Mouse (Mus musculus) lung, adult 2 months (tissue): ENCODE results near the gene Tmem240. TPM values are rescaled to one million over a fixed set of nuclear protein-coding genes. Genes with fewer than 3 reads are reported as not detected.
A peak's percentile ranks its signal among the peaks of the same experiment; 100 is the strongest.
"Not testable (repeated sequence)": the region's sequence is repeated elsewhere in the genome, so short reads cannot be mapped to it uniquely, and the experiment has no call there.

Experiments
- DNase-seq: peaks from one replicate; pipeline ENCODE4 v3.0.0; 2022
- H3K4me1 ChIP-seq: fragments of 200-500 bp; 2 replicates; pipeline ENCODE4 v1.6.1; 2011; ENCODE audit warnings: low read length; ENCODE audit not compliant: control insufficient read depth, insufficient read depth
- H3K4me3 ChIP-seq: fragments of 200-500 bp; replicated peaks from 2 replicates; pipeline ENCODE3; 2011; ENCODE audit warnings: low read depth, mild to moderate bottlenecking, control low read depth, low read length; ENCODE audit errors: extremely low read depth
- CTCF ChIP-seq: fragments of 200-500 bp; IDR thresholded peaks from 2 replicates; pipeline ENCODE4 v1.5.1; 2011; ENCODE audit warnings: mild to moderate bottlenecking, low read length, control low read depth; ENCODE audit not compliant: insufficient read depth
- POLR2A ChIP-seq: fragments of 200-500 bp; IDR thresholded peaks from 2 replicates; pipeline ENCODE4 v1.6.1; 2011; ENCODE audit warnings: low read depth, mild to moderate bottlenecking, control low read depth, low read length, borderline replicate concordance; ENCODE audit errors: extremely low read depth
- WGBS: fragments of 180-500 bp; shearing (Covaris S2); methylation state at CpG from one replicate; pipeline ENCODE4 v1.1.7; 2018; 5-methylcytosine and 5-hydroxymethylcytosine counted together
- polyA plus RNA-seq: library from polyadenylated mRNA; depleted of rRNA; stranded (reverse); fragments of >200 nt; gene quantifications from 2 replicates; pipeline ENCODE4 v1.2.3, GENCODE M21; 2012; rRNA removed

Tmem240 gene
- polyA plus RNA-seq, 1 experiment: 1.6 TPM

- Histone ChIP-seq H3K4me3 (no peak overlapping the region), H3K4me1 (peaks cover 9% of the 10 kb centered on the region)
- no peak for DNase-seq
- WGBS: 63% methylated on average over 2 of the region's 2 CpGs
- no peak for TF ChIP-seq POLR2A
Observed at GRCm38 (mm10) chr4:155777816-155778215, 43.2 kb downstream of the Tmem240 start.

- TF ChIP-seq CTCF (no peak), POLR2A (no peak)
- DNase-seq: no peak
- H3K4me3 ChIP-seq: no peak overlapping the region
- H3K4me1 ChIP-seq: peaks cover 9% of the 10 kb centered on the region
- WGBS: 80% methylated on average over 4 of the region's 4 CpGs
Observed at GRCm38 (mm10) chr4:155779498-155779897, 44.9 kb downstream of the Tmem240 start.

- H3K4me1 ChIP-seq: peaks cover 1% of the 10 kb centered on the region; the same call in 1 of the 2 replicates
- 22% methylated on average over 6 of the region's 6 CpGs for WGBS
- DNase-seq: no peak
- H3K4me3 ChIP-seq: no peak overlapping the region
- no peak for TF ChIP-seq CTCF
- no peak for TF ChIP-seq POLR2A
Observed at GRCm38 (mm10) chr4:155780895-155781294, 46.3 kb downstream of the Tmem240 start.

- Histone ChIP-seq H3K4me1 (no peaks in the 10 kb centered on the region), H3K4me3 (no peak overlapping the region)
- TF ChIP-seq POLR2A: no peak
- TF ChIP-seq CTCF: no peak
- 35% methylated on average over 16 of the region's 16 CpGs for WGBS
- DNase-seq: no peak
Observed at GRCm38 (mm10) chr4:155783486-155784080, 49.0 kb downstream of the Tmem240 start.

GRCm38 (mm10) chr4:155784081-155784701, 49.6 kb downstream of the Tmem240 start:
- Histone ChIP-seq H3K4me3 (peak overlapping the region; percentile 70), H3K4me1 (no peaks in the 10 kb centered on the region)
- peak; percentile 81 for DNase-seq
- TF ChIP-seq POLR2A: no peak
- TF ChIP-seq CTCF: peak; percentile 68
- under 1% methylated on average over 52 of the region's 52 CpGs for WGBS

GRCm38 (mm10) chr4:155785246-155785645, 50.6 kb downstream of the Tmem240 start:
- Histone ChIP-seq H3K4me1 (no peaks in the 10 kb centered on the region), H3K4me3 (no peak overlapping the region)
- TF ChIP-seq CTCF: no peak
- no peak for TF ChIP-seq POLR2A
- WGBS: 83% methylated on average over 10 of the region's 10 CpGs
- DNase-seq: no peak

GRCm38 (mm10) chr4:155785819-155786218, 51.2 kb downstream of the Tmem240 start, which contains the start of gene Tmem88b:
Gene Tmem88b, minus strand, starts transcription at chr4:155785874.
- 67% methylated on average over 5 of the region's 5 CpGs for WGBS
- H3K4me1 ChIP-seq: no peaks in the 10 kb centered on the region
- DNase-seq: no peak
- no peak within 1 kb of the TSS for H3K4me3 ChIP-seq
- TF ChIP-seq CTCF (no peak), POLR2A (no peak)

GRCm38 (mm10) chr4:155788300-155788699, 53.7 kb downstream of the Tmem240 start:
- H3K4me3 ChIP-seq: no peak overlapping the region
- no peak for DNase-seq
- WGBS: 61% methylated on average over 3 of the region's 3 CpGs
- H3K4me1 ChIP-seq: no peaks in the 10 kb centered on the region
- no peak for TF ChIP-seq POLR2A
- no peak for TF ChIP-seq CTCF

GRCm38 (mm10) chr4:155788833-155789232, 54.2 kb downstream of the Tmem240 start:
- not testable (repeated sequence) for H3K4me3 ChIP-seq, H3K4me1 ChIP-seq, DNase-seq
- 77% methylated on average over 4 of the region's 4 CpGs for WGBS

GRCm38 (mm10) chr4:155790021-155790489, 55.5 kb downstream of the Tmem240 start, which contains the start of gene Ankrd65:
Gene Ankrd65, plus strand, starts transcription at chr4:155790439.
- Histone ChIP-seq H3K4me1 (no peaks in the 10 kb centered on the region), H3K4me3 (no peak within 1 kb of the TSS)
- TF ChIP-seq CTCF (no peak), POLR2A (no peak)
- no peak for DNase-seq
- 77% methylated on average over 3 of the region's 3 CpGs for WGBS

Other genes starting within 250 kb of the Tmem240 start
- 683 and 872 TPM in 2 replicates for gene Gnb1, start 243.4 kb upstream of the Tmem240 start, polyA plus RNA-seq
- 110 and 119 TPM in 2 replicates for gene Nadk, start 172.4 kb upstream of the Tmem240 start, polyA plus RNA-seq
- 5.2 and 6.6 TPM in 2 replicates for gene Slc35e2, start 133.4 kb upstream of the Tmem240 start, polyA plus RNA-seq
- gene Cdk11b, start 109.9 kb upstream of the Tmem240 start, polyA plus RNA-seq: 21.3 and 29.1 TPM in 2 replicates
- gene Gm10563, start 89.4 kb upstream of the Tmem240 start, polyA plus RNA-seq: not detected in 2 replicates
- 30.8 and 42.7 TPM in 2 replicates for gene Mmp23, start 81.4 kb upstream of the Tmem240 start, polyA plus RNA-seq
- 90.1 and 92.0 TPM in 2 replicates for gene Mib2, start 65.6 kb upstream of the Tmem240 start, polyA plus RNA-seq
- 10.6 and 11.8 TPM in 2 replicates for gene Fndc10, start 40.5 kb upstream of the Tmem240 start, polyA plus RNA-seq
- 103 and 128 TPM in 2 replicates for gene Ssu72, start 30.0 kb upstream of the Tmem240 start, polyA plus RNA-seq
- gene Atad3a, start 26.3 kb downstream of the Tmem240 start, polyA plus RNA-seq: 44.5 and 48.4 TPM in 2 replicates
- gene Vwa1, start 39.9 kb downstream of the Tmem240 start, polyA plus RNA-seq: 9.2 and 11.8 TPM in 2 replicates
- 0.38 and 0.52 TPM in 2 replicates for gene Tmem88b, start 51.1 kb downstream of the Tmem240 start, polyA plus RNA-seq
- 15.7 and 17.3 TPM in 2 replicates for gene Ankrd65, start 55.6 kb downstream of the Tmem240 start, polyA plus RNA-seq
- gene Mrpl20, start 68.1 kb downstream of the Tmem240 start, polyA plus RNA-seq: 36.9 and 40.0 TPM in 2 replicates
- 59.8 and 62.5 TPM in 2 replicates for gene Ccnl2, start 77.7 kb downstream of the Tmem240 start, polyA plus RNA-seq
- gene Aurkaip1, start 96.5 kb downstream of the Tmem240 start, polyA plus RNA-seq: 120 and 151 TPM in 2 replicates
- gene Mxra8, start 104.9 kb downstream of the Tmem240 start, polyA plus RNA-seq: 994 and 1,263 TPM in 2 replicates
- 128 and 159 TPM in 2 replicates for gene Dvl1, start 112.6 kb downstream of the Tmem240 start, polyA plus RNA-seq
- 1.6 TPM in 2 replicates for gene Tas1r3, start 128.6 kb downstream of the Tmem240 start, polyA plus RNA-seq
- gene Cptp, start 134.6 kb downstream of the Tmem240 start, polyA plus RNA-seq: 30.3 and 33.3 TPM in 2 replicates
- 26.7 and 27.3 TPM in 2 replicates for gene Ints11, start 134.7 kb downstream of the Tmem240 start, polyA plus RNA-seq
- gene Pusl1, start 157.0 kb downstream of the Tmem240 start, polyA plus RNA-seq: 82.2 and 88.0 TPM in 2 replicates
- gene Acap3, start 157.0 kb downstream of the Tmem240 start, polyA plus RNA-seq: 48.3 and 50.7 TPM in 2 replicates
- gene Ube2j2, start 209.0 kb downstream of the Tmem240 start, polyA plus RNA-seq: 62.0 and 65.4 TPM in 2 replicates
- gene C1qtnf12, start 227.5 kb downstream of the Tmem240 start, polyA plus RNA-seq: 22.1 and 23.1 TPM in 2 replicates